Mouse (Mus musculus) small intestine, adult 2 months (tissue): ENCODE measurements around the gene Uqcc2. TPM values are rescaled to one million over a fixed set of nuclear protein-coding genes. Genes with fewer than 3 reads are reported as not detected.
A peak's percentile ranks its signal among the peaks of the same experiment; 100 is the strongest.

Experiments
- H3K27ac ChIP-seq: fragments of 200-500 bp; 2 replicates; pipeline ENCODE4 v1.5.1; 2012; ENCODE audit warnings: low read depth, low read length, control low read depth, inconsistent platforms; ENCODE audit not compliant: insufficient read depth
- H3K27me3 ChIP-seq: fragments of 200-500 bp; 2 replicates; pipeline ENCODE4 v1.6.1; 2012; ENCODE audit warnings: mild to moderate bottlenecking, moderate library complexity, low read length, inconsistent platforms; ENCODE audit not compliant: control insufficient read depth, insufficient read depth
- H3K36me3 ChIP-seq: fragments of 200-500 bp; 2 replicates; pipeline ENCODE4 v1.6.1; 2012; ENCODE audit warnings: mild to moderate bottlenecking, low read length, control low read depth, inconsistent platforms; ENCODE audit not compliant: control insufficient read depth, insufficient read depth
- H3K4me1 ChIP-seq: fragments of 200-500 bp; 2 replicates; pipeline ENCODE4 v1.6.1; 2012; ENCODE audit warnings: low read length, inconsistent platforms, mixed read lengths; ENCODE audit not compliant: control insufficient read depth, insufficient read depth, insufficient read length
- H3K4me3 ChIP-seq: fragments of 200-500 bp; 2 replicates; pipeline ENCODE4 v1.5.1; 2012; ENCODE audit warnings: low read depth, mild to moderate bottlenecking, control low read depth, inconsistent platforms, low read length, moderate library complexity
- CTCF ChIP-seq: fragments of 200-500 bp; IDR thresholded peaks from 2 replicates; pipeline ENCODE4 v1.5.1; 2012; ENCODE audit warnings: low read depth, mild to moderate bottlenecking, control low read depth, inconsistent platforms, low read length, moderate library complexity, mixed read lengths; ENCODE audit not compliant: insufficient replicate concordance, insufficient read length; ENCODE audit errors: extremely low read depth
- POLR2A ChIP-seq: fragments of 200-500 bp; IDR thresholded peaks from 2 replicates; pipeline ENCODE4 v1.6.1; 2012; ENCODE audit warnings: low read depth, mild to moderate bottlenecking, control low read depth, inconsistent platforms, low read length, moderate library complexity
- WGBS: fragments of 180-500 bp; shearing (Covaris S2); methylation state at CpG from one replicate; pipeline ENCODE4 v1.1.7; 2018; 5-methylcytosine and 5-hydroxymethylcytosine counted together
- polyA plus RNA-seq: library from polyadenylated mRNA; depleted of rRNA; stranded (reverse); fragments of >200 nt; gene quantifications from 2 replicates; pipeline ENCODE4 v1.2.3, GENCODE M21; 2012

Uqcc2 gene
- polyA plus RNA-seq, 1 experiment = 103 TPM

DNA sequence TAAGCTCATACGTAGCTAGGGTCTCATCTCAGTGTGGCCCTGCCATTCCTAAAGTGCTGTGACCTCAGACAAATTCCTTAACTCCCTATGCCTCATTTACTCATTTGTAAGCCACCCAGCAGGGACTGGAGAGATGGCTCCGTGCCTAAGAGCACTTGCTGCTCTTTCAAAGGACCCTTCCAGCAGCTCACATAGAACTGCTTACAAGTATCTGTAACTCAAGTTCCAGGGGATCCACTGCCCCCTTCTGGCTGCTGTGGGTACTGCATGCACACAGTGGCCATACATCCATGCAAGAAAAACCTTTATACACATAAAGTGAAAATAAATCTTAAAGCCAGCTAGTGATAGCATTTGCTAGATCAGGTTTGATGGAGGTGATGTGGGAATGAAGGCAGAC, 48.0 kb downstream of the Uqcc2 start:
- Histone ChIP-seq H3K36me3 (peaks cover 28% of the 10 kb centered on the region), H3K4me1 (peaks cover 31% of the 10 kb centered on the region), H3K27ac (no peak overlapping the region), H3K27me3 (no peaks in the 10 kb centered on the region), H3K4me3 (no peak overlapping the region)
- WGBS = 79% methylated on average over 2 of the region's 2 CpGs
- no peak for TF ChIP-seq POLR2A
- peak; percentile 84; the same call in 1 of the 2 replicates for TF ChIP-seq CTCF

DNA sequence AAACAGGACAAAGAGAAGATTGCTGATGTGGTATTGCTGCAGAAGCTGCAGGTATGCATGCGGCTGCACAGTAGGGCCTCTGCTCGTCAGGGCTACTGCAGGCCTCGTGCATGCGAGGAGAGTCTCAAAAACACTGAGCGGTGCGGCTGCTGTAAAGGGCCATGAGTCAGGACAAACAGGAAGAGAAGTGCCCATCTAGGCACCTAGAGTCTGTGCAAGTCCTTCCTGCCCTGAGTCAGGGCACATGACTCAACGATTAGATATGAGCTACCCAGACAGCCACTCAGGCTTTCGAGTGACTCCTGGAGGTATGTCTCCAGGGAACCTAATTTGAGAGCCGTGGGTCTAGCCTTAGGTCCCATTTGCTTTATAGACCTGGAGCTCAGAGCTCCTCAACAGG, 50.1 kb downstream of the Uqcc2 start:
- TF ChIP-seq CTCF = no peak
- H3K4me3 ChIP-seq = no peak overlapping the region
- 26% methylated on average over 9 of the region's 9 CpGs for WGBS
- H3K27ac ChIP-seq = peak overlapping the region; percentile 32; the same call in 1 of the 2 replicates
- H3K36me3 ChIP-seq = peaks cover 13% of the 10 kb centered on the region
- H3K4me1 ChIP-seq = peaks cover 35% of the 10 kb centered on the region
- no peaks in the 10 kb centered on the region for H3K27me3 ChIP-seq

DNA sequence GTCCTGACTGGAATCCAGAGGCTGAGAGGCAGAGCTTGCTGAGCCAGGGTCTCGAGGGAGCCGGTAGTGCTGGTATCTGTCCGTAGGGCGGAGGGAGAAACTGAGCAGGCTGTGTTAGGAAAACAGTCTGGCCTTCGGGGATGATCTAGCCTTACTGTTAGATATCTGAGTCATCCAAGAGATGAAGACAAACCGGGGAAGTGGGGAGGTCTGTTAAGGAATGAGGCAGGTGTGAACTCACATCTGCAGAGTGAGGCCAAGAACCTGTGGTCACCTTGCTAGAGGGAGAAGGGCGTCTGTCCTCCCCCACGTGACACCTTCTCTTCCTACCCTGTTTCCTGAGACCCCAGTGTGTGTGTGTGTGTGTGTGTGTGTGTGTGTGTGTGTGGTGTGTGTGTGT, 50.9 kb downstream of the Uqcc2 start:
- H3K36me3 ChIP-seq = peaks cover 13% of the 10 kb centered on the region
- WGBS = 58% methylated on average over 8 of the region's 8 CpGs
- H3K4me1 ChIP-seq = peaks cover 35% of the 10 kb centered on the region
- TF ChIP-seq POLR2A = no peak
- TF ChIP-seq CTCF = no peak
- H3K4me3 ChIP-seq = no peak overlapping the region
- H3K27ac ChIP-seq = peak overlapping the region; percentile 41
- no peaks in the 10 kb centered on the region for H3K27me3 ChIP-seq

DNA sequence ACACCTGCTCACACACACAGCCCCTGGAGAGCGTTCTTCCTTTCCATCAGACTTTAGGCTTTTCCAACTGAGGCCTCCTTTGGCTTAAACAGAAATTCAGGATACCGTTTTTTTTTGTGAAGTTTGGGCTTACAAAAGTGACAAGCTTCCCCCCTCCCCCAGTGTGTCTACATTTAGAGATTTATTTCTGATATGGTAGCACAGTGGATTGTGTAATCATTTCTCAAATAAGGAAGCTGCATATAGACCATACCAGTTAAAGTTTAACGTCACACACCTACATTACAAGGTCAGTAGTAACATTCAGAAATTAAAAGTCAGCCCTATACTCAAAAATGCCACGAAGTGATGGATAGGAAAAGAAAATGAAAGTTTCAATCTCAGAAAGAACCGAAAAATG, 51.8 kb downstream of the Uqcc2 start:
- H3K4me1 ChIP-seq = peaks cover 35% of the 10 kb centered on the region
- no peak overlapping the region for H3K4me3 ChIP-seq
- peak overlapping the region; percentile 57; the same call in 1 of the 2 replicates for H3K27ac ChIP-seq
- 25% methylated on average over 5 of the region's 5 CpGs for WGBS
- H3K36me3 ChIP-seq = peaks cover 13% of the 10 kb centered on the region
- no peak for TF ChIP-seq CTCF
- no peak for TF ChIP-seq POLR2A
- H3K27me3 ChIP-seq = no peaks in the 10 kb centered on the region

DNA sequence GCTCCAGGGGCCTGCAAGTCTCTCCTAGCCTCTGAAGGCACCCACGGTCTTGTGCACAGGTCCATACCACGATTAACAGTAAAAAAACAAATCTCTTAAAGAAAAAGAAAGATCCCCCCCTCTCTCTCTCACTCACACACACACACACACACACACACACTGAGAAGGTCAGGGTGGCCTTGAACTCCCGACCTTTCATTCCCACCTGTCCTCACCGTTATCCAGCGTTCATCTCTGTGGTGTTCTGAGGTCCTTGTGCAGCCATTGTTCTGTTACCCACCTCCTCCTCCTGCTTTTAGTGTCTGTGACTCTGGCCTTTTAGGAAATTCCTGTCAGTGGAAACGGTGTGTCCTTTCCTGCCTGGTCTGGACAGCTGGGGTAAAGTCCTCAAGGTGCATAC, 55.2 kb downstream of the Uqcc2 start:
- peaks cover 46% of the 10 kb centered on the region for H3K4me1 ChIP-seq
- H3K27me3 ChIP-seq = no peaks in the 10 kb centered on the region
- H3K27ac ChIP-seq = no peak overlapping the region
- H3K36me3 ChIP-seq = peaks cover 14% of the 10 kb centered on the region
- 78% methylated on average over 6 of the region's 6 CpGs for WGBS
- no peak for TF ChIP-seq CTCF
- TF ChIP-seq POLR2A = no peak
- no peak overlapping the region for H3K4me3 ChIP-seq

DNA sequence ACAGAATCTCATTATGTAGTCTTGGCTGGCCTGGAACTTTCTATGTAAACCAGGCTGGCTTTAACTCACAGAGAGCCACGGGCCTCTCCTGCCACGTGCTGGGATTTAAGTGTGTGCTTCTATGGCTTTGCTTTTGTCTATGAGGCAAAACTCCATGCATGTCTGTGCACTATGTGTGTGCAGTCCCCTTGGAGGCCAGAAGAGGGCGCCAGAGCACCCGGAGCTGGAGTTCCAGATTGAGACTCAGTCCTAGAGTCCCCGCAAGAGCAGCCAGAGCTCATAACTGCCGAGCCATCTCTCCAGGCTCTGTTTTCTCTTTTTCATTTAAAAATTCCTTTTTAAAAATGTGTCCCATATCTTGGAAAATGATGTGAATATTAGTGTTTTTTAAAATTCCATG, 55.8 kb downstream of the Uqcc2 start:
- Histone ChIP-seq H3K4me1 (peaks cover 46% of the 10 kb centered on the region), H3K4me3 (no peak overlapping the region), H3K27ac (no peak overlapping the region), H3K27me3 (no peaks in the 10 kb centered on the region), H3K36me3 (peaks cover 18% of the 10 kb centered on the region)
- 86% methylated on average over 6 of the region's 6 CpGs for WGBS
- TF ChIP-seq CTCF (peak; percentile 63; the same call in 1 of the 2 replicates), POLR2A (no peak)

DNA sequence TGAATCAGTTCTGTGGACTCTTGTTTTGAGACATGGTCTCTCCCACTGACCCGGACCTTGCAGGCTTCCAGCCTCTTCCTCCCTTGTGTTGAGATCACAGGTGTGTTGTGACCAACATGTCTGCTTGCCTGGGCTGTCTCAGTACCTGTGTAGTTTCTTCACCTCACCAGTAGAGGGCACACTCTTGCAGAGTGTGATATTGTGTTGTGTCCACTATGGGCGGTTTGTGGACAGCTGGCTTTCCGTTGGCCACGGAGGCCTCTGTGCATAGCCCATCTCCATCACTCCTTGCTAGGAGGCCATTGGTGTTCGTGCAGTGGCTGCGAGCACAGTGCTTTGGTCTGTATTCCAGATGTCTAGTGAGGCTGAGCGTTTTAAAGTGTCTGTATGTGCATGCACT, 56.6 kb downstream of the Uqcc2 start:
- Histone ChIP-seq H3K27ac (no peak overlapping the region), H3K27me3 (no peaks in the 10 kb centered on the region), H3K4me1 (peaks cover 44% of the 10 kb centered on the region), H3K36me3 (peaks cover 19% of the 10 kb centered on the region), H3K4me3 (no peak overlapping the region)
- WGBS = 96% methylated on average over 7 of the region's 7 CpGs
- peak; percentile 34; the same call in 1 of the 2 replicates for TF ChIP-seq CTCF
- TF ChIP-seq POLR2A = no peak
